Mouse (Mus musculus) olfactory bulb, adult 2 months (tissue): Measurements from ENCODE around the gene Vsnl1. TPM values are rescaled to one million over a fixed set of nuclear protein-coding genes. Genes with fewer than 3 reads are reported as not detected.

Source experiments
- H3K27ac ChIP-seq: fragments of 200-500 bp; 2 replicates; pipeline ENCODE4 v1.5.1; 2012; ENCODE audit warnings: low read depth, low read length; ENCODE audit not compliant: insufficient read depth
- H3K4me1 ChIP-seq: fragments of 200-500 bp; 2 replicates; pipeline ENCODE4 v1.6.1; 2012; ENCODE audit warnings: low read length; ENCODE audit not compliant: control insufficient read depth, insufficient read depth
- H3K4me3 ChIP-seq: fragments of 200-500 bp; 2 replicates; pipeline ENCODE4 v1.5.1; 2012; ENCODE audit warnings: mild to moderate bottlenecking, low read depth, low read length, moderate library complexity; ENCODE audit not compliant: insufficient read depth
- CTCF ChIP-seq: fragments of 200-500 bp; IDR thresholded peaks from 2 replicates; pipeline ENCODE4 v1.5.1; 2012; ENCODE audit warnings: low read depth, mild to moderate bottlenecking, low read length, moderate library complexity; ENCODE audit not compliant: insufficient read depth
- POLR2A ChIP-seq: fragments of 200-500 bp; IDR thresholded peaks from 2 replicates; pipeline ENCODE4 v1.6.1; 2012; ENCODE audit warnings: mild to moderate bottlenecking, low read depth, low read length, moderate library complexity; ENCODE audit not compliant: insufficient read depth
- WGBS: fragments of 180-500 bp; shearing (Covaris S2); methylation state at CpG from one replicate; pipeline ENCODE4 v1.1.7; 2018; 5-methylcytosine and 5-hydroxymethylcytosine counted together
- polyA plus RNA-seq: library from polyadenylated mRNA; stranded (reverse); fragments of >200 nt; gene quantifications from 2 replicates; pipeline ENCODE4 v1.2.4, GENCODE M21; 2012; ENCODE audit warnings: low replicate concordance; ENCODE audit not compliant: missing spikeins, insufficient read depth, insufficient read length

Vsnl1 gene
- polyA plus RNA-seq, 1 experiment: 181 TPM

DNA sequence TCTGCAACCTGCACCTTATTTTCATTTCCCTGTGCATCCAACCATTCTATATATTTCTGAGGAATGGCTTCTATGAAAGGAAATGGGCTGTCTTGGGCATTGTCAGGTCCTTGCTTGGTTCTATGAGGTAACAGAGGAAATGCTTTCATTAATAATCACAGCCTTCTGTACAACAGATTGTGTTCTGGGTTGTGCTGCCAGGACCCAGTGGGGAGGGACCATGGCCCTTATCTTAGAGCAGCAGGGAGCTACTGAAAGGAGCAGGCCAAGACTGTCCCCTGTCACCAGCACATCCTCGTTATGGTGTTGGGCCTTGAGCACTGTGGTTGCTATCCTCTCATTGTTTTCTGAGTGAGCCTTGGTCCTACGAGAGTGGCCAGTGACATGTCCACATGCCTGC lies 40.9 kb downstream of the Vsnl1 start:
- Histone ChIP-seq H3K4me3 (no peak overlapping the region), H3K27ac (no peak overlapping the region), H3K4me1 (no peaks in the 10 kb centered on the region)
- 75% methylated on average over 2 of the region's 2 CpGs for WGBS
- no peak for TF ChIP-seq CTCF
- TF ChIP-seq POLR2A: no peak

- Histone ChIP-seq H3K27ac (no peak overlapping the region), H3K4me1 (no peaks in the 10 kb centered on the region), H3K4me3 (no peak overlapping the region)
- TF ChIP-seq CTCF (no peak), POLR2A (no peak)
- WGBS: 76% methylated on average over 1 of the region's 1 CpGs
These were observed 43.9 kb downstream of the Vsnl1 start for GRCm38 (mm10) chr12:11392525-11392924.

GRCm38 (mm10) chr12:11391244-11391949 lies 45.0 kb downstream of the Vsnl1 start:
- TF ChIP-seq POLR2A (no peak), CTCF (no peak)
- Histone ChIP-seq H3K4me1 (no peaks in the 10 kb centered on the region), H3K27ac (no peak overlapping the region), H3K4me3 (no peak overlapping the region)
- WGBS: 63% methylated on average over 7 of the region's 7 CpGs

DNA sequence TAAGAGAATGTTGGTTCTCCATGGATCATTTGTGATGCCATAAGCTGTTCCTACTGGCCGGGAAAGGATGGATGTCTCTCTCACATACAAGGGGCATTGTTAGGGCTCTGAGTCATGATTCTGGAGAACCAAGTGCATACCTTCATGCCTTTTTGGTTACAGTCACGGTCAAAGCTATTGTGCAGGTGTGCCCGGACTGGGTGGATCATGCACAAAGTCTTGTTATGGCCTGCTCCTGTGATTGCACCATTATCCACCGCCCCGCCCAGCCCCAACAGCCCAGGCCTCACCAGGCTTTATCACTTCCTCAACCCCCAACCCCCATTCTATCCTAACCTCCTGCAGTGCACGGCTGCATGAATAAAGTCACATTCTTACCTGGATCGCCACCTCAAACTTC lies 47.3 kb downstream of the Vsnl1 start:
- TF ChIP-seq POLR2A: no peak
- no peak for TF ChIP-seq CTCF
- H3K27ac ChIP-seq: no peak overlapping the region
- WGBS: 95% methylated on average over 7 of the region's 7 CpGs

GRCm38 (mm10) chr12:11384754-11385153 lies 51.7 kb downstream of the Vsnl1 start:
- H3K4me1 ChIP-seq: no peaks in the 10 kb centered on the region
- WGBS: 88% methylated on average over 1 of the region's 1 CpGs
- no peak overlapping the region for H3K4me3 ChIP-seq
- TF ChIP-seq CTCF (no peak), POLR2A (no peak)
- H3K27ac ChIP-seq: no peak overlapping the region

More for the DNA sequence above, 47.3 kb downstream of the Vsnl1 start:
- no peaks in the 10 kb centered on the region for H3K4me1 ChIP-seq
- H3K4me3 ChIP-seq: no peak overlapping the region

DNA sequence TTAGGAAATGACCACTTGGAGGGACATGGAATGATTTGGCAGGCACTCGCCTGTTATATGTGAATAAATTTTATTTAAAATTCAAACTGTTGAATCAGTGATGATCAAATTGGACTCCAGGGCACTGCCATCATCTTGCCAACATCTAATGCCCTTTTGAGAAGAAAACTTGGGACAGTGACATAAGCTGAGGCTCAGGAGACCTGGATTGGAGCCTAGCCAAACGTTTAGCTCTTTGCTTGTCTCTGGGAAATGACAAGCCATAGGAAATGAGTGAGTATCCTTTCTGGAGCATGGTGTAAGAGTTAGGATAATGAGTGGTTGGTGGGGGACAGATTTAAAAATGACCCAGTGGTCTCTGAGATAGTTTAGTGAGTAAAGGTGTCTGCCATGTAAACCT lies 57.0 kb downstream of the Vsnl1 start:
- TF ChIP-seq CTCF: no peak
- TF ChIP-seq POLR2A: no peak

DNA sequence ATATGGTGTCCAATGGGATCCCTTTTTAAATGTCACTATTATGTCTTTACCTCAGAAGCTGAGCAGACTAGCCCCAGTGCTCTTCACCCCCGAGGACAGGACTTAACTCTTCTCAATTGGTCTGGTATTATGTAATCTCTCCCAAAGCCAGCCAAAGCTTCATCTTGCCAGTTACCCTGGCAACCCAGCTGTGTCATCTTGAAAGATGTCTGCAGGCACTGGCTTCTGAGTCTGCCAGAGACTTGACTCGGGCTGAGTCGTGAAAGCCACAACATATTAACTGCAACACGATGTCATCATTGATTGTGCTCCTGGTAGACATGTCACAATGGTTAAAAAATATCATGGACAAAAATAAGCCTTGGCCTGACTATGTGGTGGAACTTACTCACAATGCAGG lies 66.4 kb downstream of the Vsnl1 start:
- TF ChIP-seq CTCF: no peak
- no peak for TF ChIP-seq POLR2A
- no peaks in the 10 kb centered on the region for H3K4me1 ChIP-seq
- 29% methylated on average over 4 of the region's 4 CpGs for WGBS
- no peak overlapping the region for H3K27ac ChIP-seq
- no peak overlapping the region for H3K4me3 ChIP-seq

More for the DNA sequence above, 57.0 kb downstream of the Vsnl1 start:
- Histone ChIP-seq H3K27ac (no peak overlapping the region), H3K4me1 (no peaks in the 10 kb centered on the region), H3K4me3 (no peak overlapping the region)
- WGBS: 75% methylated on average over 2 of the region's 2 CpGs

DNA sequence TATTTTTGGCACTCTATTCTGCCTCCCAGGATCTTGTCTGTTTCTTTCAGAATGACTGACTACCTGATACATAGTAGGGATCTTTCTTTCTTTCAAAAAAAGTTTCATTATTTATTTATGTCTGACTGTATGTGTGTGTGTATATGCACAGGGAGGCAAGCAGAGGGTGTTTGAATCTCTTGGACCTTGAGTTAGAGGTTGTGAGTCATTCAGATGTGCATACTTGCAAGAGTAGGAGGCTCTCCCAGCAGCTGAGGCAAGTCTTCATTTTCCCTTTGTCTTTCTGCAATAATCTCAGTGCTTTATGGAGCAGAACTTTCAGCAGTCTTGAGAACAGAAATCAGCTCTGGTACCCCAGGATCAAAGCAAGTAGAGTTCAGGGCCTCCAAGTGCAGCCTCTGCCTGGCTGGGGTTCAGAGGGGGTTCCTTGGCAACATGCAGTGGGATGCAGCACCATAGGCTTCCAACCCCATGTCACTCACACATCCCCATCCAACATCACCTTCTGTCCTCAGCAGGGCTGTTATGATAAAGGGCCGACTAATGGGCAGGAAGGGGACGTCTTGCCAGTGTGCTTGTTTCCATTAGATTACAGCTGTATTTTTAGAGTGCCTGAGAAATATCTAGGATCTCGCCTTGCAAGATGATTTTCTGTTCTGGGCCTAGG lies 69.2 kb downstream of the Vsnl1 start:
- H3K4me3 ChIP-seq: no peak overlapping the region
- no peak overlapping the region for H3K27ac ChIP-seq
- TF ChIP-seq CTCF (no peak), POLR2A (no peak)
- WGBS: 66% methylated on average over 3 of the region's 3 CpGs
- no peaks in the 10 kb centered on the region for H3K4me1 ChIP-seq

DNA sequence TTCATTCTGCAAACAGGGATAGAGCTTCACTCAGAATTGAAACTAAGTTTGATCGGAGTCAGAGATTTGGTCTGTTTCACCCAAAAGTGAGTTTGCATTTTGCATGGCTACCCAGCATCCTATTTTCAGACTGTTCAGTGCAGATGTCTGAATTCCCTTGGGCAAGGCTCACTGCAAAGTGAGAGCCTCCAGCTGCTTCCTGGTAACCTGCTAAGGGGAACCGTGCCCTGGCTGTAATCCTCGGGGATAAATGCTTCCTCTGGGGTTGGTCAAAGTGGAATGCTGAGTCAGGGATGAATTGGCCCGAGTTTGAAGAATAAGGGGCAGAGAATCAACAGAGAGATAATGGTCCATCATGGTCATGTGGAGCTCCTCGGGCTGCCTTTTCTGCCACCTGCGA lies 71.5 kb downstream of the Vsnl1 start:
- TF ChIP-seq CTCF (no peak), POLR2A (no peak)
- Histone ChIP-seq H3K4me1 (no peaks in the 10 kb centered on the region), H3K4me3 (no peak overlapping the region), H3K27ac (no peak overlapping the region)
- WGBS: 53% methylated on average over 6 of the region's 6 CpGs
